26 mouse cellular contexts compared by ENCODE assay signal in the genomic region with DNA sequence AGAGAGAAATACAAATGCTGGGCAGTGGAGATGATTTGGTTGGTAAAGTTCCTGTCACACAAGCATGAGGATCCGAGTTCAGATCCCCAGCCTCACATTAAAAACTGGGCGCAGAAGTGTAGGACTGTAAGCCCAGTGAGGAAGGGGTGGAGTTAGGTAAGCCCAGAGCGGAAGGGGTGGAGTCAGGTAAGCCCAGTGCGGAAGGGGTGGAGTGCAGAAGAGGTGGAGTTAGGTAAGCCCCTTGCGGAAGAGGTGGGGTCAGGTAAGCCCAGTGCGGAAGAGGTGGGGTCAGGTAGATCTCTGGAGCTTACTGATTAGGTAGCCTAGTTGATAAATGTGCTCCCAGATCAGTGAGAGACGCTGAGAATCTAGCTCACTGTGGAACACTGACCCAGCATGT.
A peak's percentile ranks its signal among the peaks of the same experiment; 100 is the strongest.
DNase-seq lines count a peak whose midpoint lies in the region; ATAC-seq and TF ChIP-seq lines count a peak whose summit lies in the region.
"Had no signal": no experiment of that assay in that cellular context is flagged by ENCODE, and none has a peak within 500 bp of the region (broad histone marks: within the 10 kb centered on the region; RNA-seq: fewer than 3 reads in every experiment).

No protein-coding gene starts in this region.

- TF ChIP-seq EP300 in liver, postnatal 0 days (IDR thresholded peaks at IDR 0.05; ENCODE audit: low read depth) = no peak

- no peak overlapping the region for H3K4me2 ChIP-seq in embryonic facial prominence, embryonic 11.5 days (ENCODE audit: low read depth, low read length)
- no peak overlapping the region for H3K4me2 ChIP-seq in liver, postnatal 0 days (ENCODE audit: low read depth, low read length)
- H3K4me2 ChIP-seq in liver, embryonic 11.5 days = no peak overlapping the region
- H3K4me2 ChIP-seq: embryonic facial prominence, embryonic 15.5 days; hindbrain, embryonic 13.5 days; neural tube, embryonic 12.5 days had no signal

- no peaks in the 10 kb centered on the region for H3K36me3 ChIP-seq in embryonic facial prominence, embryonic 11.5 days (replicated peaks; ENCODE audit: control insufficient read depth, insufficient read depth, low read depth, low read length)
- no peaks in the 10 kb centered on the region for H3K36me3 ChIP-seq in embryonic facial prominence, embryonic 10.5 days (replicated peaks)
- H3K36me3 ChIP-seq in liver, postnatal 0 days (replicated peaks; ENCODE audit: insufficient read depth, low read length) = no peaks in the 10 kb centered on the region
- H3K36me3 ChIP-seq in liver, embryonic 11.5 days (ENCODE audit: control insufficient read depth, insufficient read depth, low read length) = no peaks in the 10 kb centered on the region
- H3K36me3 ChIP-seq: embryonic facial prominence, embryonic 15.5 days; forebrain, embryonic 10.5 days; hindbrain, embryonic 13.5 days; neural tube, embryonic 12.5 days had no signal

- ATAC-seq in embryonic facial prominence, embryonic 11.5 days (replicated peaks; ENCODE audit: insufficient number of reproducible peaks, low FRiP score, low TSS enrichment, low read depth) = 0 out of 2 replicates have a peak, but pooled peaks have one; percentile 15
- ATAC-seq in liver, postnatal 0 days = no peak
- peak; percentile 43 for ATAC-seq in liver, embryonic 11.5 days (replicated peaks; ENCODE audit: low FRiP score)
- 0 out of 2 replicates have a peak, but pooled peaks have one; percentile 11 for ATAC-seq in megakaryocyte progenitor cell, adult 5-6 weeks (replicated peaks; ENCODE audit: poor library complexity)

- no peak for TF ChIP-seq CTCF in liver, postnatal 0 days (IDR thresholded peaks at IDR 0.05; ENCODE audit: low read depth)

- no peak overlapping the region for H3K4me3 ChIP-seq in embryonic facial prominence, embryonic 11.5 days (ENCODE audit: low read depth, low read length)
- no peak overlapping the region for H3K4me3 ChIP-seq in embryonic facial prominence, embryonic 10.5 days
- no peak overlapping the region for H3K4me3 ChIP-seq in liver, postnatal 0 days (ENCODE audit: low read depth, low read length)
- no peak overlapping the region for H3K4me3 ChIP-seq in liver, embryonic 11.5 days (ENCODE audit: low read depth, low read length)
- H3K4me3 ChIP-seq: embryonic facial prominence, embryonic 15.5 days; forebrain, embryonic 10.5 days; hindbrain, embryonic 13.5 days; left cerebral cortex, adult 2 months; megakaryocyte, embryonic 14.5 days; neural tube, embryonic 12.5 days had no signal

- H3K4me1 ChIP-seq in embryonic facial prominence, embryonic 11.5 days (ENCODE audit: control insufficient read depth, insufficient read depth, low read length) = no peaks in the 10 kb centered on the region
- H3K4me1 ChIP-seq in embryonic facial prominence, embryonic 10.5 days = peaks cover 13% of the 10 kb centered on the region
- H3K4me1 ChIP-seq in liver, postnatal 0 days (ENCODE audit: insufficient read depth) = peaks cover 47% of the 10 kb centered on the region
- H3K4me1 ChIP-seq in liver, embryonic 11.5 days (replicated peaks; ENCODE audit: control insufficient read depth, insufficient read depth, low read length) = peaks cover 55% of the 10 kb centered on the region
- H3K4me1 ChIP-seq: neural tube, embryonic 12.5 days had no signal

- H3K9me3 ChIP-seq in embryonic facial prominence, embryonic 11.5 days (replicated peaks; ENCODE audit: control insufficient read depth, low read length) = peaks cover 1% of the 10 kb centered on the region
- peaks cover 3% of the 10 kb centered on the region; the same call in 1 of the 2 replicates for H3K9me3 ChIP-seq in embryonic facial prominence, embryonic 10.5 days
- 0 out of 2 replicates have a peak, but pooled peaks cover 2% of the 10 kb centered on the region for H3K9me3 ChIP-seq in liver, postnatal 0 days (ENCODE audit: low read length)
- H3K9me3 ChIP-seq in liver, embryonic 11.5 days (ENCODE audit: control insufficient read depth, low read length) = peaks cover under 1% of the 10 kb centered on the region; the same call in 1 of the 2 replicates
- H3K9me3 ChIP-seq: embryonic facial prominence, embryonic 15.5 days; hindbrain, embryonic 13.5 days had no signal

- 92% methylated on average over 7 of the region's 7 CpGs for WGBS in embryonic facial prominence, embryonic 11.5 days
- 90% methylated on average over 7 of the region's 7 CpGs for WGBS in embryonic facial prominence, embryonic 10.5 days
- WGBS in liver, postnatal 0 days (ENCODE audit: insufficient replicate concordance) = 75% methylated on average over 7 of the region's 7 CpGs
- 68% methylated on average over 7 of the region's 7 CpGs for WGBS in liver, embryonic 11.5 days

- H3K9ac ChIP-seq in embryonic facial prominence, embryonic 11.5 days (replicated peaks; ENCODE audit: low read length) = no peak overlapping the region
- H3K9ac ChIP-seq in liver, postnatal 0 days (replicated peaks) = no peak overlapping the region
- H3K9ac ChIP-seq in liver, embryonic 11.5 days (ENCODE audit: low read depth, low read length) = no peak overlapping the region
- H3K9ac ChIP-seq: embryonic facial prominence, embryonic 15.5 days; hindbrain, embryonic 13.5 days; neural tube, embryonic 12.5 days had no signal

- H3K27ac ChIP-seq in embryonic facial prominence, embryonic 11.5 days (replicated peaks; ENCODE audit: low read depth, low read length) = no peak overlapping the region
- H3K27ac ChIP-seq in embryonic facial prominence, embryonic 10.5 days (replicated peaks) = no peak overlapping the region
- H3K27ac ChIP-seq in liver, postnatal 0 days (ENCODE audit: low read depth) = no peak overlapping the region
- peak overlapping the region; percentile 0; the same call in 1 of the 2 replicates for H3K27ac ChIP-seq in liver, embryonic 11.5 days (ENCODE audit: low read depth, low read length)
- H3K27ac ChIP-seq: embryonic facial prominence, embryonic 15.5 days; forebrain, embryonic 10.5 days; hindbrain, embryonic 13.5 days; left cerebral cortex, adult 2 months; neural tube, embryonic 12.5 days had no signal

- no peak for DNase-seq in embryonic facial prominence, embryonic 11.5 days (ENCODE audit: low spot score)
- DNase-seq in embryonic facial prominence, embryonic 10.5 days (ENCODE audit: low spot score) = no peak
- DNase-seq in liver = peak; percentile 63
- no peak for DNase-seq in liver, postnatal 0 days
- no peak for DNase-seq in liver, embryonic 11.5 days (ENCODE audit: low spot score)
- no peak for DNase-seq in kidney, postnatal 10 days
- DNase-seq: adrenal gland, postnatal 14 days; cerebellum, adult 2 months; cerebellum, postnatal 36 days; embryo, embryonic 11 days; gastrocnemius, postnatal 36 days; heart, postnatal 14 days; kidney, adult 18-20 months; left cerebral cortex, postnatal 4 days; lung, adult 2 months; midbrain, embryonic 14.5 days; right cerebral cortex, postnatal 14 days; spleen, adult 18-20 months; thymus, postnatal 14 days had no signal

- no peaks in the 10 kb centered on the region for H3K27me3 ChIP-seq in embryonic facial prominence, embryonic 11.5 days (ENCODE audit: control insufficient read depth, insufficient read depth, low read length)
- no peaks in the 10 kb centered on the region; the same call in 1 of the 2 replicates for H3K27me3 ChIP-seq in embryonic facial prominence, embryonic 10.5 days (replicated peaks; ENCODE audit: low read depth, poor library complexity, severe bottlenecking)
- H3K27me3 ChIP-seq in liver, postnatal 0 days (ENCODE audit: insufficient read depth, low read length) = no peaks in the 10 kb centered on the region
- H3K27me3 ChIP-seq in liver, embryonic 11.5 days (replicated peaks; ENCODE audit: control insufficient read depth, insufficient read depth, low read length) = no peaks in the 10 kb centered on the region
- H3K27me3 ChIP-seq: embryonic facial prominence, embryonic 15.5 days; hindbrain, embryonic 13.5 days; megakaryocyte, embryonic 14.5 days; neural tube, embryonic 12.5 days had no signal
